Mouse (Mus musculus) heart, postnatal 4 days (tissue): ENCODE measurements around the gene Il21r. TPM values are rescaled to one million over a fixed set of nuclear protein-coding genes. Genes with fewer than 3 reads are reported as not detected.

Experiments used
- DNase-seq: peaks from one replicate; pipeline ENCODE4 v3.0.0; 2021
- total RNA-seq, 2 experiments: library from RNA; stranded (reverse); gene quantifications; 2 replicates each; pipeline ENCODE4 v1.2.3; 2021

The Il21r gene
- under 1 TPM; 0.50 to 0.69 TPM for total RNA-seq

DNA sequence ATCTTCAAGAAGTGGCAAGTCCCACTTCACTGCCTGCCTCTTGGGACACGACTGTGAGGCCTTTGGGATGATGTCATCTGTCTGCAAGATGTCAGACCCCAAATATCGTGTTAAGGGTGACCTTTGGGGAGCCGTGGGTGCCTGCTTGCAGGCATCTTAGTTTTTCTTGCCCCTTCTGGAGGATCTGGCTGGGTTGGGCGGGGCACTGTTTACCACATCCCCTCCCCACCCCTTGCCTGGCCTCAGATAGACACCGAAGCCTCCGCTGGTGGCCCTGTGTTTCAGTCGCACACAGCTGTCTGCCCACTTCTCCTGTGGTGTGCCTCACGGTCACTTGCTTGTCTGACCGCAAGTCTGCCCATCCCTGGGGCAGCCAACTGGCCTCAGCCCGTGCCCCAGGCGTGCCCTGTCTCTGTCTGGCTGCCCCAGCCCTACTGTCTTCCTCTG, at the start of gene Il21r:
Gene Il21r, plus strand, starts transcription at position 245 of the 447 bp plus-strand sequence.
- DNase-seq = no peak

DNA sequence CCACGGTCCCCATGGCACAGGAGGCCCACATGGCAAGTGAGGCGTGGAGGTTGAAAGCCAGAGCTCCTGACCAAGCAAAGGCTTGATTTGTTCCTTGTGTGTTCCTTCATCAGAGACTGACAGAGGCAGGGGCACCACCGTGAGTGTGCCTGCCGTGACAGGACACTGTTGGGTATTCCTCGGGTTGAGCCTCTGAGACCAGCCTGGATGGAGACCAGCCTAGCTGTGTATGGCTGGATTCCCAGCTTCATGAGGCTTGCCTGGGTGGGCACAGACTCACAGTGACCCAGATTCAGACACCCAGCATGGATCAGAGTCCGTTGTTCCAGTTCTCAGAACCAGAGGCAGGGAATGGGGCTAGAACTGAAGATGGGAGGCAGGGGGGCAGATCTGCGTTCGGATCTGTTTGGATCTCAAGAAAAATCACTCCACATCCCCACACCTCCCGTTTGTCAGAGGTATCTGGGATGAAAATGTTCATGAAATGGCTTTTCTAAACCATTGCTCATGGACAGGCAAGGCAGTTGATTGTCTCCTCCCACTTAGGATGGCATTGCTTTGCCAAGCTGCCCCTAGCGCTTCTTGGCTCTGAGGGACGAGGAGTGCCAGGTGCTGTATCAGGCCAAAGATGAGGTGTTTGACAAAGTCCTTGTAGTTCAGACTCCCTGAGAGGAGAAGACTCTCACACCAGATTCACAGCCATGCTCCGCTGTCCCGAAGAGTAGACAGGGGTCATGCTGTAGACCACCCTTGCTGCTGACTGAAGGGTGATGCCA, 49.4 kb upstream of the Il21r start:
- DNase-seq = peak; percentile 5

DNA sequence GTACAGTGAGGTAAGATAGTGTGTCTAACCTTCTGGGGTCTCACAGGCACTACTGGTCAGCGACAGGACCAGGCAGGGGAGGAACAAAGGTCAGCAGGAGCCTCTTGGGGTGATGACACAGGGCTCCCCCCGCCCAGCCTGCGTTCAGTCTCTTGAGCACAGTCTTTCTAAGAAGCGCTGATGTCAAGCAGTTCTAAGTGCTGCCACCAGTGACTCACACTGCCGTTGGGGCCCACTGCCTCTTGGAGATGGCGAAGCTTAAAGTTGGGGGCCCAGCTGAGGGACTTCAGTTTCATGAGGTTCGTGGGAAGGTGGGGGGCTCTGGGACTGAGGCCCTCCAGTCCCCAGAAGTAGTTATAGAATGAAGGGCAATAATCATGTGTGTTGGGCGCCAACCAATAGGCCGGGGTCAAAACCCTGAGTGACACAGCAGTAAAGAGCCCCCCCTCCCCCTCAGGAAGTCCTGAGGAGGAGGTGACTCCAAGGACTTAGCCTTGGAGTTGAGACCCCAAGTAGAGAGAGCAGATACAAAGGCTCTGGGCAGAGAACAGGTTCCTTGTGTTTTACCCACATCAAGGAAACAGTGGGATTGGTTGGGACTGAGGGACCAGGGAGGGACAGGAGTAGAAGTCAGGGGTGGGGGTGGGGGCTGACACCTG, 48.6 kb upstream of the Il21r start:
- DNase-seq = no peak

DNA sequence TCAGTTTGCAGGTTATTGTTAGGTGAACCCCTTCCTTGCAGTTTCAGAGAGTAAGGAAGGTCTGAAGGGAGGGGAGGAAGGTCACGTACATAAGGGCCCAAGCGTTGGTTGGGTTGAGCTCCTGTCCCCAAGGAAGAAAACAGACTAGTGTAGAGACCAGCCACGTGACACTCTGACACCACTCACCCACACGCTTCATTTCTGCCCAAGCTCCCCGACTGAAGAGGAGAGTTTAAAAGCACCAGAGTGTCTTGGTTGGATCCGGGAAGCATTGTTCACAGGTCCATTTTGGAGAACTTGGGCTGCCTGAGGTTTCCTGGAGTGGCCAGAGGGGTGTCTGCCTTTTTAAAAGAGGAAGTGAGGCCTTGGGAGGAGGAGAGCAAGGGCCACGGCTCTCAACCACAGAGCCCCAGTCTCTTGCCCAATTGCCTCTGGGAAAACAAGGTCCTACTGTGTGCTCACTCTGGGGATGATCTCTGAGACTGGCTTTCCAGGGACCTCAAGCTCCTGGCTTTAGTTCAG, 47.8 kb upstream of the Il21r start:
- DNase-seq = no peak

DNA sequence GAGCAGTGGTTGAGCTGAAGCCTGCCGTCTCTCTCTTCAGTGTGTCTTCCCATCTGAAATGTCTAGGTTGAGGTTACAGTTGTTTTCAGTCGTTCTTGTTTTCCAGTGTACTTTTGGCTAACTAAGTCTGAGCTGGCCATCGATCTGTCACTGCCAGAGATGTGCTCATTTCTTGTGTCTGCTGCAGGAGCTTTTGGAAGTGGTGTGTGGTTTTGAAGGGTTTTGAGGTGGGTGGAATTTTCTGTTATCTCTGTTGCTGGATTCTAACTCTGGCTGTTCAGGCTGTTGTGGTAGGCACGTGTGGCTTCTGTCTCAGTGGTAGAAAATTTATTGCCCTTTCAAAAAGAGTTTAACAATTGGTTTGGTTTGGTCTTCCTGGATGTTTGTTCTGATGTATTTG, 47.1 kb upstream of the Il21r start:
- DNase-seq = no peak

DNA sequence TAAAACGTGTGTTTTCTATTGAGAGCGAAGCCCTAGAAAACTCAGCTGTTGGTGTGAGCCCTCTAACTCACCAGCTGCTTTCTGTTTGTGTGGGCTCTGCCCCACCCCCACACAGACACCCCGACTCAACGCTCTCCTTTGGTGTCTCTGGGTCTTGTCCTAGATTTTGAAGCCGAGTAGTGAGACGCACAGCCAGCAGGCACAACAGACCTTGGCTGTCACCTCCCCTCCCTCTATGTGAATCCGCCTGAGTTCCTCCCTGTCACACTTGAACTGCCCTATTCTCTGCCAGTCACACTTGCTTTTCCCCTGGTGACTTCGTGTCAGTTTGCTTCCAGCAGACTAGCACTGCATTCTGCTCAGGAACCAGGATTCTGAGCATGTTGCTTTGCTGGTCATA, 46.4 kb upstream of the Il21r start:
- no peak for DNase-seq

DNA sequence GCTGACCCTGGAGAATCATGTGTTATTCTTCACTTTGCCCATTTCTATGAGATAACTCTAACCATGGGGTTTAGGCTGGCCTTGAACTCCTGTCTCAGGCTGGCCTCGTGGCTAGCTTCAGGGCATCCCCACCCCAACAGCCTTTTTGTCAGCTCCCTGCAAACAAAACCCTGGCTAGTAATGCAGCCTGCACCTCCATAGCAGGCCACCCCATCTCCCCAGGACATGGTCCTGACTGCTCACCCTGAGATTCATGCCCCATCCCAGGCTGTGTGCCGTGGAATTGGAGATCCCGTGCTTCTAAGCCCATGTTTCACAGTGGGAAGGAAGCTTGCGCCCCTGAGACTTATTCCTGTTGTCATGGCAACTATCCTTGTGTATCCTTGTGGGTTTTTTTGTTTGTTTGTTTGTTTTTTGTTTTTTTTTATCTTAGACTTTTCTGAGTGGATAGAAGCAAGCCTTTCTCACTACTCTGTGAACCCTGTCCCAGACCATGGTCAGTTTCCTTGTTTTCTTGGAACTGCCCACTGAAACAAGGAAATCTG, 44.8 kb upstream of the Il21r start:
- no peak for DNase-seq

DNA sequence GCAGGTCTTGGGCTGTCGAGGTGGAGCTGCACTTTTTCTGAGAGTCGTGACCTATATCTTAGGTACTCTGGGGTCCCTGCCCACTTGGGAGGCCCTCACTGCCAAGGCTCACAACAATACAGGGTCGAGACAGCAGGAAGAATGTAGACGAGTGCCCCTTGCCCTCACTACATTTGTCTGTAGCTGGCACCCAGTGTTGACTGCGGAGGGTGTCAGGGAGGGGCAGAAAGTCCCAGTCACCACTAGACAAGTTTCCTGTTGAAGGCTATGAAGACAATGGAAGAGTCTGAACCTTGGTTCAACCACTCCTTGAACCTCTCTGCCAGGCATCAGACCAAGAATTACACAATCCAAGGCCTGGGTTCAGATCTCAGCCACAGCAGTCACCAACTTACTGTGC, 44.2 kb upstream of the Il21r start:
- DNase-seq = peak; percentile 6

DNA sequence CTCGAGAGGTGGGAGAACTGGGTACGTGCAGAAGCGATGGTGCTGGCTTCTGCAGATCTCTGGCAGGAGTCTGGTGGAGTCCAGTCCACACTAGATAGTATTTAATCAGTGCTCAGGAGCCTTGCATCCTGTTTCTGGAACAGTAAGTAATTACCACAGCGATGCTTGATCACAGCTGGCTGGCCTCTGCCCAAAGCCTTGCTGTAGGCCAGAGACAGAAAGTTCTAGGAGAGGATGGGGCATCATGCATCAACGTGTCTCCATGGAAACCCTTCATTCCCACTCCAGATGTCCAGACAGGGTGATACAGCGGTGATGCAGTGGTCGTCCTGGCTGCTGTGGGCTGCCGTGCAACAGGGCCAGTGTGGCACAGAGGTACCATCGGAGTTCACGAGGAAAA, 43.7 kb upstream of the Il21r start:
- DNase-seq = peak; percentile 30

DNA sequence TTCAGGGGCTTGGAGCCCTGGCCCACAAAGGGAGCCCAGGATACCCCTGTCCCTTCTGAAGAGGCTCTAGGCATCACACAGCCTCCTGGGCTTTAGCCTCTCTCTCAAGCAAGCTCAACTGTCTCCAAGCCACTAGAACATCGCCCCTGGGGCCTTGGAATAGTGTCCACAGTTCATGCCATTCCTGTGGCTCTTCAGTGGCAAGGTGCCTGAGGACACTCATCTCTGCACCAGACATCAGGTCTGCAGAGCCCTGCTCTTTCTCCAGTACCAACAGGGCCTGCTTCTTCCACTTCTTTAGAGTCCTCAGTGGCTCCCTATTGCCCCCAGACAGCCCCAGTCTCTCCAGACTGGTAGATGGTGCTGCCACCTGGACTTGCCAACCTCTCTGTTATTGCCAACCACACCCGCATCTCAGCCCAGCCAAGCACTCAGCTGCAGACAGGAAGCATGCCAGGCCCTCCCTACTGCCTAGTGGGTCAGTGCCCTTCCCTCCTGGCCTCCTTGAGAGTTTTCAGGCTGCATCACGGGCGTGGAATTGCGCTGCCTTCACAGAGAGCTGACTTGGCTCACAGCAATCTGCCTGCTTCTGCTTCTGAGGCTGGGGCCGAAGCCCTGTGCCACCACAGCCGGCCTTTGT, 43.0 kb upstream of the Il21r start:
- DNase-seq = peak; percentile 42

DNA sequence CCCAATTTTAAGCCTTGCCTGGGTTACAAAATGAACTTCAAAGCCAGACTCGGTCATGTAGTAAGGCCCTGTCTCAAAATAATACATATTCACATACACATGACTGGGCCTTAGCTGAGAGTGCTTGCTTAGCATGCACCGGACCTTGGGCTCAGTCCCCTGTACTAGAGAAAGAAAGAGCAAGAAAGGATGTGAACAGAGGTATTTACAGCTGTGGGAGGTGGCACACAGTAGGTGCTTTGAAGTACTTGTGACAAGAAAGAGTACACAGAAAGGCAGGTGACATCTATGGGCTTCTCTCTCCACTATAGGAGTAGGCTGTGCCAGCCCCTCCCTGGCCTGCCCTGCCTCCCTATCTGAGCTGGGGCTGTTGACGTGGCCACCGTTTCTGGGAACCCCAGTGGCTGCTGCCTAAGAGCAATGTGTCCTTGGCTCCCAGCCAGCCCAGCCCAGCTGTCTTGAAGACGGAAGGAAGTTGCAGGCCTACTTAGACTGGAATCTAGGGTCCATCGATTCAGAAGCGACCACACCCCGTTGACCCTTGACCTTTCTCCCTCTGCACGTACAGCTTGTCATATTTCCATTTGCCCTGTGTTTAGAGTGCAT, 42.0 kb upstream of the Il21r start:
- DNase-seq = peak; percentile 84

DNA sequence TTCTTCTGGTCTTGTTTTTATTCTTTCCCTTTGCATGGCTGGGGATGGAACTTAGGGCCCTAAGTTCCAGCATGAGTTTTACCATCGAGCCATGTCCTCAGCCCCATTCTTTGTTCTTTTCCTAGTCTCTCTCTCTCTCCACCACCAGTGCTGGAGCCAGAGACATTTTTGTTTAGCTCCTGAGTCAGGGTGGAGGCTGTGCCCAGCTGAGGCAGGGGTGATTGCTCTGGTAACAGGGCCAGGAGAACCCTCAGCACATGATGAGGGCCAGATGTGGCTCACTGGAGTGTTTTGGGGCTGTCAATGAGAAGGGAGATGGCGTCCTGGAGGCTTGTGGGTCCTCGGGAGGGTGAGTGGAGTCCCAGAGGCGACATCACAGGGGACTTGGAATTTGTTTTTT, 40.8 kb upstream of the Il21r start:
- no peak for DNase-seq

DNA sequence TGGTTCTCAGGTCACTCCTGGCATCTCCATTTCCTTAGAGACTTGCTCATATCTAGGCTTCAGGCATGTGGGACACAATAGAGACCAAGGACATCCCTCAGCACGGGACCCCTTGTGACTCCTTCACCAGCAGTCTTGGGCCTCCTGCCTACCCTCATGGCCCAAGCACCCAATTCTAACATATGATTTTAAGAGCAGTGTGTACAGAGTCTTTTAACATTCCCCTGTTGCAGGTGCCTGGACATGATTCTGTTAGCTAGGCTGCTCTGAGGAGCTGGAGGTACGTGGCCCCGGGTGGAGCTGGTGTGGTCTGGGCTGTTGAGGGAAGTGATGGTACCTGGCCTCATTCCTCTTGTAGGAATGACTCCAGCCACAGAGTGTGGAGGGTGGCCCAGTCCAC, 40.1 kb upstream of the Il21r start:
- no peak for DNase-seq

DNA sequence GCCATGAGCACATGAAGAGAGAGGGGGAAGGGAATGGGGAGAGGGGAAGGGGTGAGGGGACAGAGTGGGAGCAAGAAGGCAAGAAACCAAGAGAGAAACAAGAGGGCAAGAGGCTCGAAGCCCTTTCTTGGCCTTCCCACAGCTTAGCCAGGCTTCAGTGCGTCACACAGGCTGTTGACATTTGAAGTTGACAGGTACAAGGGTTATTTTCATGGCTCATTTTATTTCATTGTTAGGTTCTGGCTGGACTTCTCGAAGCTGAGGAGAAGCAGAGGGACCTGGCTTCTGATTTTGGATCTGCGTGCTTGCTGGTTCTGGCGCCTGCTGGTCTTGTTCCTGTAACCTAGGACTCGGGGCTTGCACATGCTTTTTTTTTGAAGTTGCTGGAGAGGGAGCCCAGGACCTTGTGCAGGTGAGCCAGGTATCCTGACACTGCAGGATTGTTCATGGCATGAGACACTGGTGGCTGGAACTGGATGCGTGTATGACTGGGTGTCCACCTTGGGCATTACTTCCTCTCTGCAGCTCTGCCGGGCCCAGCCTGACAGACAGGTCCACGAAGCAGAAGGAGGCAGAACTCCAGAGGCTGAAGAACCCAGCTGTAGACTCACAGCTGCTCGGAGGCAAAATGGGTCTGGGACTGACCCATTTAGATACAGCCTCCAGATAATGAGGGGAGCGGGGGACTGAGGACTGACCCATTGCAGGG, 38.8 kb upstream of the Il21r start:
- no peak for DNase-seq

DNA sequence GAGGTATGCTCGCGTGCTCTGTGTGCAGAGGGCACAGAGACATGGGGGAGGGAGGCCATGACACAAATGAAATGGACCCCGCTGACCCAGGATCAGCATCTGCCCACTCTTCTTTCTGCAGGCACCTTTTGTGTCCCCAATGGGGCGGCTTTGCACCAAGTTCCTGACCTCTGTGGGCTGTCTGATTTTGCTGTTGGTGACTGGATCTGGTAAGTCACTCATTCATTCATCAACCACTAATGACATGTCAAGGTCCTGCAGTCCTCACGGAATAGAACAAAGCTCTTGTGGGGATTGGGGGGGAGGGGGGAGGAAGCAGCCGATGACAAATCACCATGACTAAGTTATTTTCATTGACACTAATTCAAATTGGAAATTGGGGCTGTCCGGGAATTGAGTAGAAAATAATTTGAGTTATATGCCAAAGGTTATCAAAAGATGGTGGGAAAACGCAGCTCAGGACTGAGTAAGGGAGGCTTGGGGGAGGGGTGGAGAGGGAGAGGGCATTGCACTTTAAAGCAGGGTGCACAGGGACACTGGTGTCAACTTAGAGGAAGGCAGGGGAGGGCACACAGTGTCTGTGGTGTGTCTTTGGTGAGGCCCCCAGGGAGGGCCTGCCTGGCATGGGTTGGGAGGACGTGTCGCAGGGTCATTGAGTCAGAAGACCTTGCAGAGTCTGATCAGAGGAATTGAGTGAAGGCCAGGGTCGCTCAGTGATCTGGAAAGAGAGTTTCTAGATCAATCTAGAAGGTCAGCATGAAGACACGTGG, 37.5 kb upstream of the Il21r start:
- no peak for DNase-seq

DNA sequence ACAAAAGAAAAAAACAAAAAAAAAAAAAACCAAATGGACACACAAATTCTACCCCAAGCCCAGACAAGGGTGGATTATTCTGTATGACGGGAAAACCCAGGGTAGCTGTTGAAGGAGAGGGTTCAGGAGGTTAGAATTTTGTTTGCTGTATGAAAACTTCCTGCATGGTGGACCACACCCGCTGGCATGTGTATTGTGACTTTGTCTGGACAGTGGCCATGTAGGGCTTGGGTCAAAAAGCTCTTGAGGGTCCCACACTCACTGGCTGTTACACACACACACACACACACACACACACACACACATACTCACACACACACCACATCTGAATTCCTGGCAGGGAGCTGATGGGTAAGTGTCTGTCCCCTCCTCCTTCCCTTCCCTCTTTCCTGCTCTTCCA, 36.8 kb upstream of the Il21r start:
- DNase-seq = no peak

DNA sequence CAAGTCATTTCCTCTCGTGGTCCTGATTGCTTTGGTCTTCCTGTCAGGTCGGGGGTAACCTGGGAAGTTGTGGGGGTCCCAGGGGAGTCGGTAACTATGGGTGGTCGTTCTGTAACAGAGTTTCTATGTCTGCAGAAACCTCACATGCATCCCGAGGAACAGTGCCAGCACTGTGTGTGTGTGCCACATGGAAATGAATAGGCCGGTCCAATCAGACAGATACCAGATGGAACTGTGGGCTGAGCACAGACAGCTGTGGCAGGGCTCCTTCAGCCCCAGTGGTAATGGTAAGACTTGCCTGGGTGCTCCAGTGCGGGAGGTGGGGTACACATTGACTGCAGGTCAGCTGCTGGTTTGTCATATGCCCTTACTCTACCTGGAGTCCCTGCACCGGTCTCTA, 34.3 kb upstream of the Il21r start:
- DNase-seq = no peak

DNA sequence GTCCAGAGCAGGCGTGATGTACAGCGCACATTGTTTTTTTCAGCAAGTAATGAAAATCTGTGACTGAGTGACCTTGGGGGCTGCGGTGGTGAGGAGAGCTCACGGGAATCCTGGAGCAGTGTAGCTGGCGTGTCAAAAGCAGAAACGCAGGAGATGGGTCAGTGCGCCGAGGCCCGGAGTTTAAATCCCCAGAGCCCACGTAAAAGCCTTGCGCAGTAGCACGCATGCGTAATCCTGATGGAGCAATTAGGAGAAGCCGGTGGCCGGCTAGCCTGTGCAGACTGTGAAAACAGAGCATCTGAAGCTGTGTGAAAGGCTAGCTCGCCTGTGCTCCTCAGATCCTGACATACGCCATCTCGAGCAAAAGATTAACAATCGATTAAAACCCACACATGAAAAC, 31.3 kb upstream of the Il21r start:
- no peak for DNase-seq

DNA sequence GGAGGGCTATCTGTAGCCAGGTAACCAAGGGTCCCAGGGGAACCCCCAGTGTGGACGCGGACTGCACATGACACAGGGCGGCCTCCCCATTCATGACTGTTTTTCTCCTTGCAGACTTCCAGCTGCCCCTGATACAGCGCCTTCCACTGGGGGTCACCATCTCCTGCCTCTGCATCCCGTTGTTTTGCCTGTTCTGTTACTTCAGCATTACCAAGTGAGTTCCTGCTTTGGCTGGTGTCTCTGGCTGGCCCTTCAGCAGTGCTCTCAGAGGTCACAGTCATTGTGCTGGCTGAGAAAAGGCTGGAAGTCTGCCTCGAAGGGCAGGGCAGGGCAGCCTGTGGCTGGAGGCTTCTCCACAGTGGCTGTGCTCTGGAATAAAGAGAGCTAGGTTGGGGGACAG, 30.5 kb upstream of the Il21r start:
- no peak for DNase-seq

DNA sequence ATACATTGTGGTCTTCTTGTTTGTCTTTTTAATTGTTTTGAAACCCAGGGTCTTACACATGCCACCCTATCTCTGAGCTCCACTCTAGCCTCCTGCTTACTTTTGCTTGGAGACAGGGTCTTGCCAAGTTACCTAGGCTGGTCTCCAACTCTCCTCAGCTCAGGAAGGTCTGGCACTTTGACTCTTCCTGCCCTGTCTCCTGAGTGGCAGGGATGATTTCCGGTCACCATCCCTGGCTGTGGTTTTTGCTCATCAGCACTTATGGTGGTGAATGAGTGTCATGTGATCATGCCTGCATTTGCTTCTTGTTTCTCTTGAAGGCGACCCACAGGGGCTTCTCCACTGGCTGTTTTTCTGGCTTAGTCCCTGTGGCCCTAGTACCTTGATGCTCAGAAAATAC, 29.4 kb upstream of the Il21r start:
- no peak for DNase-seq

DNA sequence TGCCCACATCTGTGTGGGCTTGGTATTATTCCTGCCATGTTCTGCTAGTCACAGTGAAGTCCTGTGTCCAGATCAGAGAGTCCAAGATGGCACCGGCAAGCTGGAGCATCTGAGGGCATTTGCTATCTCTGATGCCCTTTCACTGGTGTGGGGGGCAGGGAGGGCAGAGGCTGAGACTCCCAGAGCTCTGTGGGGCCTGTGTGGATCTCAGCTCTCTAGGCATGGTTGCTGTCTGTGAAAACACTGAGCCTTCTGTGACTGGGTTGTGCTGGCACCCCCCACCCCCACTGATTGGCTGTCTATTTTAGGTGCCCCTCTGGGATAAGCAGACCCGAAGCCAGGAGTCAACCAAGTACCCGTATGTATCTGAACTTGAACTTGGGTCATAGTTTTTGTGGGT, 28.4 kb upstream of the Il21r start:
- no peak for DNase-seq
